Mouse (Mus musculus): Measurements from ENCODE around the gene Gm14444.
"Not testable (repeated sequence)": the region's sequence is repeated elsewhere in the genome, so short reads cannot be mapped to it uniquely, and the experiment has no call there.

Gene Gm14444

DNA sequence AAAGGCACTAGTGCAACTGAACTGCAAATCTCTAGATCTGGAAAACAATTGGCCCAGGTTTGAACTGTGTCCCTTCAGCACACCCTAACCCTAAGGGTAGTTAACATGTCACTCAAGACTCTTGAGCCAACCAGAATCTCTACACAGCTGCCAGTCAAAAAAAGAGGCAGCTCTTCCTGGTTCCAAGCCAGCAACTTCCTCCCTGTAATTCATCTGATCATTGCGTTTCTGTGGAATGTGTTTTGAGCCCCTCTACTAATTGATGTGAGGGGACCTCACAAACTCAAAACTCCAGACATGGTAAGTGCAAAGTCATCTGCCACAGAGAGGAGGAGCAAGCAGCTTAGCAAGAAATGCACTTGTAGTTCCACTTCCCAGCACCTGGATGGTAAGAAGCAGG is at the start of gene Gm14444:
Gene Gm14444, plus strand, starts transcription at position 220 of the 400 bp plus-strand sequence.
- DNase-seq (ENCODE audit: low spot score) = not testable (repeated sequence)

DNA sequence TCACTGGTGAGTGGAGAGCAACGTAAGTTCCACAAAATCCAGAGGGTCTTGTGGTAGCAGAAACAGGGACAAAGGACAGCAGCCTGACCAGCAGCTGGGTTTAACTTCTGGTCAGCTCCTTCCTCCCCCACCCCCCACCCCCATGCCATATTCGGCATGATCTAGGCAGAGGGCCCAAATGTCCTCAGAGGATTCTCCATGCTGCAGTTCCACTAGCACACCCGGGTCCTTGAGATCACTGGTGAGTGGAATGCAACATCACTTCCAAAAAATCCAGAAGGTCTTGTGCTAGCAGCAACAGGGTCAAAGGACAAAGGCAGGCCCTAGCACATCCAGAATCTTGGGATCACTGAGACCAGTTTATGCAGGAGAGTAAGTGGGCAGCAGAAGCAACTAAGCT is 44.6 kb upstream of the Gm14444 start:
- not testable (repeated sequence) for DNase-seq (ENCODE audit: low spot score)

DNA sequence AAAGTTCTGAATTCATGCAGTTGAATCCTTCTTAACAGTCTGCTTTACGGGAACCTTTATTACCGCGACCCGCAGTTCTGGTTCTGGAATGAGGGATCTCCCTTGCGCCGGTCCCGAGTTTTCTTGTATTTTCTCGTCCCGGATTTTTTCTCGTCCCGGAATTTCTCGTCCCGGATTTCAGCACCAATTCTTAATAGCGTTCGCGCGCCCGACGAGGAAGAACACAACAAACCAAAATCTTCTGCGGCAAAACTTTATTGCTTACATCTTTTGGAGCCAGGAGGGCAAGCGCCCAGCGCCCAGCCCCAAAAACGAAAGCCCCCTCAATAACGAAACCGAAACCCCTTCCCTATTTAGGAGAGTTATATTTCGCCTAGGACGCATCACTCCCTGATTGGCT is 34.2 kb downstream of the Gm14444 start:
- DNase-seq (ENCODE audit: low spot score) = not testable (repeated sequence)

DNA sequence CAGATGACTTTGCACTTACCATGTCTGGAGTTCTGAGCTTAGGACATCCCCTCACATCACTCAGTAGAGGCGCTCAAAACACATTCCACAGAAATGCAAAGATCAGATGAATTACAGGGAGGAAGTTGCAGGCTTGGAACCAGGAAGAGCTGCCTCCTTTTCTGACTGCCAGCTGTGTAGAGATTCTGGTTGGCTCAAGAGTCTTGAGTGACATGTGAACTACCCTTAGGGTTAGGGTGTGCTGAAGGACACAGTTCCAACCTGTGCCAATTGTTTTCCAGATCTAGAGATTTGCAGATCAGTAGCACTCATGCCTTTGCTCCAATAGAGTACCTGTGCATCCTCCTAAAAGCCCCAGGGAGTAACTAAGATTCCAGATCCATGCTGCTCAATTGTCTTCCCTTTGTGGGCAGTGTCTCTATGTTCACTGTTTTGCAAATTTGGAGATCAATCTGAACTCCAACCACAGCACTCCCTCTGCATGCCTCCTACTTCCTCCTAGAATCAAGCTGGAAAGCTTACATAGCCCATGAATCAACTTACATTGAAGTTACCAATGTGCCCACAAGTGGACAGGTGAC is 57.7 kb downstream of the Gm14444 start, which contains the start of gene Gm14393:
Gene Gm14393, minus strand, starts transcription at position 101 of the 581 bp plus-strand sequence.
- DNase-seq (ENCODE audit: low spot score) = not testable (repeated sequence)

Data from urinary bladder, postnatal 14 days (tissue).